Mouse (Mus musculus) limb, embryonic 13.5 days (tissue): Measurements from ENCODE around the gene Mdn1. TPM values are rescaled to one million over a fixed set of nuclear protein-coding genes. Genes with fewer than 3 reads are reported as not detected.
A peak's percentile ranks its signal among the peaks of the same experiment; 100 is the strongest.

ENCODE experiments used
- ATAC-seq: fragments of 200-750 bp; cut with Nextera tagmentation; 2 replicates; pipeline ENCODE4 v1.8.0; 2017; ENCODE audit warnings: low read depth, moderate number of reproducible peaks, moderate TSS enrichment; ENCODE audit not compliant: low FRiP score
- H3K27ac ChIP-seq: fragments of 300-500 bp; sonication (generic); 2 replicates; pipeline ENCODE4 v1.5.1; 2015; ENCODE audit warnings: inconsistent platforms, mild to moderate bottlenecking, moderate library complexity
- H3K27me3 ChIP-seq: fragments of 300-500 bp; sonication (generic); 2 replicates; pipeline ENCODE4 v1.6.1; 2015; ENCODE audit warnings: mild to moderate bottlenecking, inconsistent platforms
- H3K36me3 ChIP-seq: fragments of 300-500 bp; sonication (generic); 2 replicates; pipeline ENCODE4 v1.6.1; 2015; ENCODE audit warnings: inconsistent platforms, mild to moderate bottlenecking, moderate library complexity
- H3K4me1 ChIP-seq: fragments of 300-500 bp; sonication (generic); 2 replicates; pipeline ENCODE4 v1.6.1; 2015; ENCODE audit warnings: inconsistent platforms
- H3K4me2 ChIP-seq: fragments of 300-500 bp; sonication (generic); replicated peaks from 2 replicates; pipeline ENCODE4 v1.6.1; 2015; ENCODE audit warnings: inconsistent platforms, mild to moderate bottlenecking, moderate library complexity
- H3K4me3 ChIP-seq: fragments of 300-500 bp; sonication (generic); 2 replicates; pipeline ENCODE4 v1.5.1; 2015; ENCODE audit warnings: moderate library complexity, mild to moderate bottlenecking, inconsistent platforms
- H3K9ac ChIP-seq: fragments of 300-500 bp; sonication (generic); 2 replicates; pipeline ENCODE4 v1.6.1; 2015; ENCODE audit warnings: mild to moderate bottlenecking, inconsistent platforms
- H3K9me3 ChIP-seq: fragments of 300-500 bp; sonication (generic); 2 replicates; pipeline ENCODE4 v1.6.1; 2016; ENCODE audit warnings: inconsistent platforms
- WGBS: fragments of 180-500 bp; shearing (Covaris S2); methylation state at CpG from one replicate; pipeline ENCODE4 v1.1.7; 2015; 5-methylcytosine and 5-hydroxymethylcytosine counted together
- polyA plus RNA-seq: library from polyadenylated mRNA; unstranded; fragments of >200 nt; fragmentation: Nextera tagmentation; extraction: Ambion mirVana; gene quantifications from 2 replicates; pipeline ENCODE4 v1.2.1, GENCODE M21; 2015

Gene Mdn1
- polyA plus RNA-seq = 16.6 and 17.6 TPM in 2 replicates

- Histone ChIP-seq H3K4me1 (peaks cover 14% of the 10 kb centered on the region), H3K4me3 (peak within 1 kb of the TSS; percentile 95), H3K27ac (peak within 1 kb of the TSS; percentile 39; the same call in 1 of the 2 replicates), H3K27me3 (no peaks in the 10 kb centered on the region), H3K9me3 (no peaks in the 10 kb centered on the region), H3K4me2 (peak within 1 kb of the TSS; percentile 73), H3K9ac (peak within 1 kb of the TSS; percentile 72), H3K36me3 (peaks cover 17% of the 10 kb centered on the region)
- WGBS = under 1% methylated on average over 68 of the region's 68 CpGs
- ATAC-seq = peak; percentile 94
These were observed at the start of gene Mdn1 for GRCm38 (mm10) chr4:32656918-32657662. Gene Mdn1 (plus strand): TSS chr4:32657119.

DNA sequence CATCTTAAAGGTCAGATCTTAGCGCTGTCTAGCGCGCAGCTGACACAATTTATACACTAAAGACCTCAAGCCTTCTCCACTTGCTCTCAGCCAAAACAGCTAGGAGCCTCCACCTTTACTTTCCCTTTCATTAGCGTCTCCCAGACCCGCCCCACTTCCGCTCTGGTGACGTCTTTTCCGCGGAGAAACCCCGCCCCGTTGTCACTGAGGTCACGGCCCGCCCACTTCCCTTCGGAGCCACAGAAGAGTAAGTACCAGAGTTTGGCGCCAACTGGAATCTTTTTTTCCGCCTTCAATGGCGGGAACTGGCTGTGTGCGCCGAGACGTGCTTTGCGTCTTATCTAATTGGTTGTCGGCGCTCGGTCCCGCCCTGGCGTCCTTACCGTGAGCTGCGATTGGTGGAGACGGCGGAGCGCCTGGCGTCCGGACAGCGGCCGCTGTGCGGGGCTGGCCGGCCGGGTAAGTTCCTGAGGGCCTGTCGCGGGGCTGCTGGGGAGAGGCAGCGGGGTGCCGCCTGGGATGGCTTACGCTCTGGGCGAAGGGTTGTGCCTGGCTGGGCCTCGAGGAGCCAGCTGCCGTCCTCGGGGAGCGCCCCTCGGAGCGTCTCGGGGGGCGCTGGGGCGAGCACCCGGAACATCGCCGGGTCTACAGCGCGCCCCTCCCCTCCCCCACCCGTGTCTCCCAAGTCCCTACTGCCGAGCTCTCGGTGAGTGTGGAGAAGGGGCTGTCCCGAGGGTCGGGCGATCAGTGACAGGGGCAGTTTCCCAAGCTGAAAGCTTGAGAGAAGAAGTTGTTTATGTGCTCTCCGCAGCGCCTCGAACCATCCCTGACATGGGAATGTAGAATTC lies 41.7 kb upstream of the Mdn1 start, which contains the start of gene Casp8ap2:
Gene Casp8ap2, plus strand, starts transcription at position 418 of the 848 bp plus-strand sequence.
- WGBS = under 1% methylated on average over 64 of the region's 67 CpGs
- peak within 1 kb of the TSS; percentile 83; the same call in 1 of the 2 replicates for H3K27ac ChIP-seq
- H3K27me3 ChIP-seq = no peaks in the 10 kb centered on the region
- H3K4me1 ChIP-seq = peaks cover 17% of the 10 kb centered on the region
- peak; percentile 98 for ATAC-seq
- no peaks in the 10 kb centered on the region for H3K9me3 ChIP-seq
- peak within 1 kb of the TSS; percentile 83 for H3K4me3 ChIP-seq
- peak within 1 kb of the TSS; percentile 86 for H3K9ac ChIP-seq
- H3K36me3 ChIP-seq = 0 out of 2 replicates have a peak, but pooled peaks cover 3% of the 10 kb centered on the region
- peak within 1 kb of the TSS; percentile 72 for H3K4me2 ChIP-seq

DNA sequence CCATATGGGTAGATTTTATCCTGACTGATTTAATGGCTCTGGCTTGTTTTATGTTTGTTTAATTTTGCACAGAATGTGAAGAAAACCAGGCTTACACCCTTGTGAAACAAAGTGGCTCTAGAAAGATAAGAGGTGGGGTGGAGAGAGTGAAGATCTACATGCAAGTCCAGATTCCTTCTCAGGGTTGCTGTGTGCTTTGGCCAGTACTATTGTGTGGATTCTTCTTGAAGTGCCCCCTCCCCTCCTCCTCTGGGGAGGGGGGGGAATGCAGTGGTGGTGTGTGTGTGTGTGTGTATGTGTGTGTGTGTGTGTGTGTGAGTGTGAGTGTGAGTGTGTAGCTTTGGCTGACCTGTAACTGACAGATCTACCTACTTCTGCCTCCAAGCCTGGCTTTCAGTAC lies 35.3 kb upstream of the Mdn1 start:
- Histone ChIP-seq H3K4me3 (no peak overlapping the region), H3K4me1 (peaks cover 9% of the 10 kb centered on the region), H3K9ac (no peak overlapping the region), H3K27ac (no peak overlapping the region), H3K4me2 (no peak overlapping the region), H3K36me3 (peaks cover 23% of the 10 kb centered on the region), H3K9me3 (no peaks in the 10 kb centered on the region), H3K27me3 (no peaks in the 10 kb centered on the region)
- ATAC-seq = no peak

GRCm38 (mm10) chr4:32651669-32652068 lies 5.2 kb upstream of the Mdn1 start:
- Histone ChIP-seq H3K27me3 (no peaks in the 10 kb centered on the region), H3K36me3 (peaks cover 46% of the 10 kb centered on the region), H3K9me3 (no peaks in the 10 kb centered on the region), H3K4me1 (peaks cover 5% of the 10 kb centered on the region; the same call in 1 of the 2 replicates), H3K27ac (no peak overlapping the region), H3K9ac (no peak overlapping the region), H3K4me3 (no peak overlapping the region), H3K4me2 (no peak overlapping the region)
- WGBS = 80% methylated on average over 5 of the region's 5 CpGs
- no peak for ATAC-seq

DNA sequence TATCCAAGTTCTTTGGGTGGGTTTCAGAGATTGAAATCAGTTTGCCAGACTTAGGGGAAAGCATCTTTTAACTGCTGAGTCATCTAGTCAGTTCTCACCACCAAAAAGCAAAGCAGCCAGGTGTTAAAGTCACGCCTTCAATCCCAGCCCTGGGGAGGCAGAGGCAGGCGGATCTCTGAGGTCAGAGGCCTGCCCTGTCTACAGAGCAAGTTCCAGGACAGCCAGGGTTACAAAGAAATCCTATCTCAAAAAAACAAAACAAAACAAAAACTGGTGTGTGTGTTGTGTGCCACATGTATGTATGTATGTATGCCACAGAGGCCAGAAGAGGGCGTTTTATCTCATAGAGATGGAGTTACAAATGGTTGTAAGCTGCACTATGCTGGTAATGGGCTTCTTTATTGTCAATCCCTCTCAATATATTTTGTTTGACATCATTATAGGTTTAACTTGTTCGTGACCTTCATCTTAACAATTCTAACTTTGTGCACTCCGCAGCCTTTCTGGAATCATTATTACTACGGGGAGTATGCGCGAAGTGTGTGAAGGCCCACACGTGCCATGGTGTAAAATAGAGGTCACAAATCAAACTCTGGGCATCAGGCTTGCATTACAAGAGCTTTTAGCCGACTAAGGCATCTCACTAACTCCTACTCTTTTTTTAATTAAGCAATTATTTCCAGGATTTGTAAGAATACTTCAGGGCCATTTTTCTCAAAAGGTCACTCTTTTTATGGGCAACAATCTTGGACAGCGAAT lies 594 bp upstream of the Mdn1 start:
- peak; percentile 19; the same call in 1 of the 2 replicates for ATAC-seq
- peak overlapping the region; percentile 72 for H3K9ac ChIP-seq
- peak overlapping the region; percentile 73 for H3K4me2 ChIP-seq
- peak overlapping the region; percentile 95 for H3K4me3 ChIP-seq
- WGBS = 54% methylated on average over 11 of the region's 11 CpGs
- H3K36me3 ChIP-seq = peaks cover 21% of the 10 kb centered on the region
- H3K27ac ChIP-seq = peak overlapping the region; percentile 39; the same call in 1 of the 2 replicates
- H3K4me1 ChIP-seq = peaks cover 14% of the 10 kb centered on the region
- no peaks in the 10 kb centered on the region for H3K27me3 ChIP-seq
- no peaks in the 10 kb centered on the region for H3K9me3 ChIP-seq

DNA sequence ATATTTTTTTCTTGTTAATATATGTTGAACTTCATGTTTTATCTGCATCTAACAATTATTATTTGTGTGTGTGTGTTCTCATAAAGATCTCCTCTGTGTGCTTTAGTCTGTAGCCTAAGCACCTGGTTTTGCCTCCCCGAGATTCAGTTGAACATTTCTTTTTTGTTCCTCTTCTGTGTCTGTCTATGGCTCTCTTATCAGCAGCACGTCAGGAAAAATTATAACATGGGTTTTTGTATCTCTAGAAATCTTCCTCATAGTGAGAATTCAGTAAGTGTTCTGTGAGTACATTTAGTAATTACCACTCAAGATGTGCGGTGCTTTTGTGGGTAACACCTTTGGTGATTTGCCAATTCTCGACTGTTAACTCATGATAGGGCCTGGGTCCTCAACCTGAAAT lies 8.9 kb downstream of the Mdn1 start:
- no peak overlapping the region for H3K27ac ChIP-seq
- H3K27me3 ChIP-seq = no peaks in the 10 kb centered on the region
- H3K4me3 ChIP-seq = no peak overlapping the region
- peaks cover 66% of the 10 kb centered on the region for H3K36me3 ChIP-seq
- H3K9ac ChIP-seq = no peak overlapping the region
- H3K4me1 ChIP-seq = no peaks in the 10 kb centered on the region
- no peak overlapping the region for H3K4me2 ChIP-seq
- no peaks in the 10 kb centered on the region for H3K9me3 ChIP-seq
- 92% methylated on average over 4 of the region's 4 CpGs for WGBS
- no peak for ATAC-seq

DNA sequence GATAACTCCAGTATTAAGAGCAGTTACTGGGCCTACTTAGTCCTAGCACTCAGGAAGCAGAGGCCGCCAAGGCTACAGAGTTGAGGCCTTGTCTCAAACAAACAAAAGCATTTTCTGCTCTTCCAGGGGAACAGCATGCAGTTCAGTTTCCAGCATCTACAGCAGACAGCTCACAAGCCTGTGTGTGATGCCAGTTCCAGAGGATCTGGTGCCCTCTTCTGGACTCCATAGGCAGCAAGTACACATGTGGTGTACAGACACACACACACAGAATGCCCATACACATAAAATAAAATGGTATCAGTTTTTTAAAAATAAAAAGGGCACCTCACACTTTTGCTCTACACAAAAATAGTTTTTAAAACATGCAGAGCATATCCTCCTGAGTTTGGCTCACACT lies 11.4 kb downstream of the Mdn1 start:
- Histone ChIP-seq H3K4me2 (no peak overlapping the region), H3K27me3 (no peaks in the 10 kb centered on the region), H3K27ac (no peak overlapping the region), H3K4me3 (no peak overlapping the region), H3K4me1 (no peaks in the 10 kb centered on the region), H3K9me3 (no peaks in the 10 kb centered on the region), H3K36me3 (peaks cover 80% of the 10 kb centered on the region), H3K9ac (no peak overlapping the region)
- WGBS = 93% methylated on average over 1 of the region's 1 CpGs
- ATAC-seq = no peak

GRCm38 (mm10) chr4:32669825-32670224 lies 12.9 kb downstream of the Mdn1 start:
- ATAC-seq = no peak
- H3K4me3 ChIP-seq = no peak overlapping the region
- 91% methylated on average over 2 of the region's 2 CpGs for WGBS
- H3K36me3 ChIP-seq = peaks cover 79% of the 10 kb centered on the region
- no peak overlapping the region for H3K9ac ChIP-seq
- H3K27ac ChIP-seq = no peak overlapping the region
- no peak overlapping the region for H3K4me2 ChIP-seq
- no peaks in the 10 kb centered on the region for H3K4me1 ChIP-seq
- H3K27me3 ChIP-seq = no peaks in the 10 kb centered on the region
- no peaks in the 10 kb centered on the region for H3K9me3 ChIP-seq

DNA sequence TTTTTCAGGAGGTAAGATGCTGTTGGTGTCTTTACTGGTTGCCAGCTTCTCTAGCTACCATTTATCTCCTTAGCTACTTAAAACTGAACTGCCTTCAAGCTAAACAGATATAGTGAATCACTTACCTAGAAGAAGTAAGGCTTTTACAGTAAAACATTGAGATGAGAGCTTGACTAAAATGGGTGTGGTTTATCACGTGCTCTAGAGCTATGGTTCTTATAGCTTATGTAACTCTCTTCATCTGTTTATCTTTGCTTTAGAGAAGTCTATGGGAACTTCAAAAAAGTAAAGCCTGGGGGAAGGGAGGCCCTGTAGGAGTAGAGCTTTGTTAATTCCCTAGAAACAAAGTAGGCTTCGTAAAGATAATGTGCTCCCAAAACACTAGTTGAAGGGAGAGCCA lies 17.1 kb downstream of the Mdn1 start:
- ATAC-seq = no peak
- Histone ChIP-seq H3K9me3 (no peaks in the 10 kb centered on the region), H3K4me2 (no peak overlapping the region), H3K4me3 (no peak overlapping the region), H3K9ac (no peak overlapping the region), H3K27me3 (no peaks in the 10 kb centered on the region), H3K36me3 (peaks cover 87% of the 10 kb centered on the region), H3K27ac (no peak overlapping the region), H3K4me1 (no peaks in the 10 kb centered on the region)
- 93% methylated on average over 2 of the region's 2 CpGs for WGBS

GRCm38 (mm10) chr4:32677471-32677870 lies 20.6 kb downstream of the Mdn1 start:
- no peak overlapping the region for H3K27ac ChIP-seq
- no peak overlapping the region for H3K4me3 ChIP-seq
- peaks cover 81% of the 10 kb centered on the region for H3K36me3 ChIP-seq
- no peak overlapping the region for H3K9ac ChIP-seq
- H3K9me3 ChIP-seq = no peaks in the 10 kb centered on the region
- whole genome bisulfite sequencing = 93% methylated on average over 3 of the region's 3 CpGs
- H3K4me1 ChIP-seq = no peaks in the 10 kb centered on the region
- H3K27me3 ChIP-seq = no peaks in the 10 kb centered on the region
- ATAC-seq = no peak
- H3K4me2 ChIP-seq = no peak overlapping the region

- H3K27ac ChIP-seq = no peak overlapping the region
- 73% methylated on average over 3 of the region's 3 CpGs for WGBS
- no peak for ATAC-seq
- no peak overlapping the region for H3K4me3 ChIP-seq
- no peaks in the 10 kb centered on the region for H3K4me1 ChIP-seq
- H3K4me2 ChIP-seq = no peak overlapping the region
- no peak overlapping the region for H3K9ac ChIP-seq
- no peaks in the 10 kb centered on the region for H3K27me3 ChIP-seq
- peaks cover 80% of the 10 kb centered on the region for H3K36me3 ChIP-seq
- H3K9me3 ChIP-seq = no peaks in the 10 kb centered on the region
These were observed 23.9 kb downstream of the Mdn1 start for GRCm38 (mm10) chr4:32680843-32681242.
